Mouse (Mus musculus) ES-Bruce4 (cell line): Measurements from ENCODE around the gene Mcur1.

Source experiments
- CTCF ChIP-seq: IDR thresholded peaks from one replicate; pipeline ENCODE4 v1.8.1; 2011; ENCODE audit warnings: low read depth, low read length
- POLR2A ChIP-seq: IDR thresholded peaks from one replicate; pipeline ENCODE4 v1.8.1; 2011; ENCODE audit warnings: low read length; ENCODE audit not compliant: insufficient read depth

DNA sequence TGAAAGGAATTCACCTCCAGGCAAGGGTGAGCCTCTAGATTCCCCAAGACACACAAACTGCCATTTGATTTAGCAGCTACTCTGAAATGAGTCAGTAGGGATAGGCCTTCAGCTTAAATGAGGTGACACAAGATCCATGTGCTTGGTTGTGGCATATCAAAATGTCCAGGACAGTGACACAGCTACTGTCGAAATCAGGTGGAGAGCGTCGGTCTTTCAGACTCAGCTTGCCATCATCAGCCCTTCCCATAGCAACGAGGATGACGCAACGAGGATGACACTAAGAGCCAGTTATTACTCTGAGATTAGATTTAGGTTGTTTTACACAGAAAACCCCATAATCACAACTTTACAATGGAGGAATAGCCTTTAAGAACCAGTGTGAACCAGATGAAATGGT is 41.0 kb upstream of the Mcur1 start:
- TF ChIP-seq CTCF = no peak
- TF ChIP-seq POLR2A = no peak
